Mouse (Mus musculus): ENCODE data around the gene Gm3043. TPM values are rescaled to one million over a fixed set of nuclear protein-coding genes. Genes with fewer than 3 reads are reported as not detected.
"Not testable (repeated sequence)": the region's sequence is repeated elsewhere in the genome, so short reads cannot be mapped to it uniquely, and the experiment has no call there.

The Gm3043 gene
- polyA plus RNA-seq (2014; fragmentation: Nextera tagmentation; extraction: Ambion mirVana), result not detected in 2 replicates

DNA sequence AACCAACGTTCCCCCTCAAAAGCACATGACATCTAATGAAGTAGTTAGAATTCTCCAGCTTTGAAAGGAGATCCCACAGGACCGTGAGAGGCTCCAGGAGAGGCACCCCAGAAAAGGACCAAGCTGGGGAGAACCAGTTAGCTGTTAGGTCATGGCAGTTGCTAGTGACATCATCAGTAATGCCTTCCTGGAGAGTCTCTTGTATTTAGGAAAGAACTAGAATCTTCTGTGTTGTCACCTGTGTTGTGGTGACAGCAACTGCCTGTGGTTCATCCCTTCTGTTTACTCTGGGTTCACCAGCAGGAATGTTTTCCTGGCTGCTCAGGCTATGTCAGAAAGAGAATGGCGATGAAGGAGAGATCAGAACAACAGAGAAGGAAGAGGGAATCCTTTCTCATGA lies at the start of gene Gm3043:
Gene Gm3043 (plus strand): TSS at position 301 of the 400 bp plus-strand sequence.
- H3K36me3 ChIP-seq (replicated peaks; ENCODE audit: control insufficient read depth, insufficient read depth, low read depth, low read length); ATAC-seq (replicated peaks; ENCODE audit: insufficient number of reproducible peaks, low FRiP score, low TSS enrichment, low read depth); H3K9me3 ChIP-seq (replicated peaks; ENCODE audit: control insufficient read depth, low read length); H3K4me1 ChIP-seq (ENCODE audit: control insufficient read depth, insufficient read depth, low read length); H3K27me3 ChIP-seq (ENCODE audit: control insufficient read depth, insufficient read depth, low read length); H3K4me3 ChIP-seq (ENCODE audit: low read depth, low read length); H3K4me2 ChIP-seq (ENCODE audit: low read depth, low read length); DNase-seq (ENCODE audit: low spot score); H3K27ac ChIP-seq (replicated peaks; ENCODE audit: low read depth, low read length); H3K9ac ChIP-seq (replicated peaks; ENCODE audit: low read length): not testable (repeated sequence)
- WGBS, result no CpG with 5 or more reads among the region's 3 CpGs

DNA sequence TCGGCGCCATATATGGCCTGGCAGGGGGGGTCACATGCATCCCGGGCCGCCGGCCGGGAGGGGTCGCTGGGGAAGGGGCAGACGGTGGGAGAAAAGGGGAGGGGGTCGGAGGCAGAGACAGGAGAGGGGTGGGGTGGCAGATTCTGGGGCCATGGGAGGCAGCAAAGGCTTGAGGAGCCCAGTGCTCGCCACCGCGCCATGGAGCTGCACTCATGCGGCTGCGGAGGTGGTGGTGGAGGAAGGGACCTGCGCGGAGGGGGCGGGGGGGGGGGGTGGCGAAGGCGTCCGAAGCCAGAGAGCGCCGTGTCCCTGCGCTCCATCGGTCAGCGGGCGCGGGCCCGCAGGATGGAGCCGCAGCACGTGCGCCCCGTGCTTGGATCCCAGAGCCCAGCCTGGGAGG lies 36.9 kb upstream of the Gm3043 start, which contains the start of gene Gm3020:
Gene Gm3020 (plus strand): TSS at position 301 of the 400 bp plus-strand sequence.
- not testable (repeated sequence) for DNase-seq (ENCODE audit: low spot score); H3K9ac ChIP-seq (replicated peaks; ENCODE audit: low read length); H3K27me3 ChIP-seq (ENCODE audit: control insufficient read depth, insufficient read depth, low read length); ATAC-seq (replicated peaks; ENCODE audit: insufficient number of reproducible peaks, low FRiP score, low TSS enrichment, low read depth); H3K4me2 ChIP-seq (ENCODE audit: low read depth, low read length); H3K27ac ChIP-seq (replicated peaks; ENCODE audit: low read depth, low read length); H3K9me3 ChIP-seq (replicated peaks; ENCODE audit: control insufficient read depth, low read length); H3K36me3 ChIP-seq (replicated peaks; ENCODE audit: control insufficient read depth, insufficient read depth, low read depth, low read length); H3K4me1 ChIP-seq (ENCODE audit: control insufficient read depth, insufficient read depth, low read length); H3K4me3 ChIP-seq (ENCODE audit: low read depth, low read length)
- WGBS, result no CpG with 5 or more reads among the region's 32 CpGs

Other genes starting within 250 kb of the Gm3043 start
- gene Gm10408, start 239.4 kb upstream of the Gm3043 start, polyA plus RNA-seq (2014; fragmentation: Nextera tagmentation; extraction: Ambion mirVana), result not detected in 2 replicates
- gene Gm3012, start 54.3 kb upstream of the Gm3043 start, polyA plus RNA-seq (2014; fragmentation: Nextera tagmentation; extraction: Ambion mirVana), result not detected in 2 replicates
- gene Gm3020, start 36.8 kb upstream of the Gm3043 start, polyA plus RNA-seq (2014; fragmentation: Nextera tagmentation; extraction: Ambion mirVana), result 2.4 and 2.5 TPM in 2 replicates
- gene Gm3002, start 121.3 kb downstream of the Gm3043 start, polyA plus RNA-seq (2014; fragmentation: Nextera tagmentation; extraction: Ambion mirVana), result 0.72 and 1.2 TPM in 2 replicates
- gene Gm3033, start 157.5 kb downstream of the Gm3043 start, polyA plus RNA-seq (2014; fragmentation: Nextera tagmentation; extraction: Ambion mirVana), result not detected in 2 replicates
- gene Gm2916, start 195.4 kb downstream of the Gm3043 start, polyA plus RNA-seq (2014; fragmentation: Nextera tagmentation; extraction: Ambion mirVana), result 0.33 TPM in 1 of 2 replicates, not detected in the other
- gene Gm3029, start 243.0 kb downstream of the Gm3043 start, polyA plus RNA-seq (2014; fragmentation: Nextera tagmentation; extraction: Ambion mirVana), result not detected in 2 replicates